Mouse (Mus musculus) cortical plate, adult 2 months (tissue): ENCODE data around the gene Olfr467.
"Not testable (repeated sequence)": the region's sequence is repeated elsewhere in the genome, so short reads cannot be mapped to it uniquely, and the experiment has no call there.

Experiments
- CTCF ChIP-seq: fragments of 200-500 bp; IDR thresholded peaks from 2 replicates; pipeline ENCODE4 v1.5.1; 2011; ENCODE audit warnings: mild to moderate bottlenecking, control low read depth, low read length; ENCODE audit not compliant: insufficient read depth; ENCODE audit errors: extremely low read depth
- POLR2A ChIP-seq: fragments of 200-500 bp; IDR thresholded peaks from 2 replicates; pipeline ENCODE4 v1.6.1; 2011; ENCODE audit warnings: mild to moderate bottlenecking, low read length, control low read depth; ENCODE audit not compliant: insufficient read depth; ENCODE audit errors: extremely low read depth

DNA sequence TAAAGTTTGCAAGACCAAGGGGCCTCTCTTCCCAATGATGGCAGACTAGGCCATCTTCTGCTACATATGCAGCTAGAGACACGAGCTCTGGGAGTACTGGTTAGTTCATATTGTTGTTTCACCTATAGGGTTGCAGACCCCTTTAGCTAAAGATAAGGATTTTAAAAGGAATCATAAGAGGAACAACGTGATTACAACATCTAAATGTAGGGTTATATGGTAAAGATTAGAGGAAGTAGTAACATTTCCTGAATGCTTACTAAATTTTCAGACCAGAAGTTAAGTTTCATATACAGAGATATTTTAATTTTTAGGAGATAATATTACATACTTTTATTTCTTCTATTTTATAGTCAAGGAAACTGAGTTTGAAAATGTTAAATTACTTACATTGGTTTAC lies 11.8 kb downstream of the Olfr467 start:
- TF ChIP-seq CTCF, POLR2A: not testable (repeated sequence)
